Mouse (Mus musculus) CD4-positive, CD25-positive, alpha-beta regulatory T cell, adult 4 months (primary cell): ENCODE results near the gene Slc22a6. TPM values are rescaled to one million over a fixed set of nuclear protein-coding genes. Genes with fewer than 3 reads are reported as not detected.

ENCODE experiments used
- ATAC-seq: one replicate; pipeline ENCODE4 v1.8.0; 2017
- polyA plus RNA-seq, 2 experiments: library from polyadenylated mRNA; unstranded; fragments of 100-300 nt; shearing (Covaris generic); gene quantifications; one replicate each; pipeline ENCODE4 v1.2.1; 2017

The Slc22a6 gene
- polyA plus RNA-seq = not detected

DNA sequence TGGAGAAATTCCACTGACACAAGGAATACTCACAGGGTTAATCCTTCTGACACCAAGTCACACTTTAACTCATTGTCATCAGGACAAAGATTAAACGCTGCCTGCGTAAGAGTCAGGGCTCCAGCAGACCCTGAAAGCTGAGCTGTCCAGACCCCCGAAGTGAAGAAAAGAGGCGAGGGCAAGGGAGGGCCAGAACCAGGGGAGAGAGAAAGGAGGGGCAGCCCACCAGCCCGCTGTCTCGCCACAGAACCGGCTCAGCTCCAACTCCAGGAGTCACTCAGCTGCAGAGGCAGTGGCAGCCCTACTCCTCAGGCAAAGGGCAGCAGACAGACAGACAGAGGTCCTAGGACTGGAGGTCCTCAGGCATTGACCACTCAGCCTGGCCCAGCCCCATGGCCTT is at the start of gene Slc22a6:
Gene Slc22a6 (plus strand): TSS at position 136 of the 400 bp plus-strand sequence.
- no peak for ATAC-seq

DNA sequence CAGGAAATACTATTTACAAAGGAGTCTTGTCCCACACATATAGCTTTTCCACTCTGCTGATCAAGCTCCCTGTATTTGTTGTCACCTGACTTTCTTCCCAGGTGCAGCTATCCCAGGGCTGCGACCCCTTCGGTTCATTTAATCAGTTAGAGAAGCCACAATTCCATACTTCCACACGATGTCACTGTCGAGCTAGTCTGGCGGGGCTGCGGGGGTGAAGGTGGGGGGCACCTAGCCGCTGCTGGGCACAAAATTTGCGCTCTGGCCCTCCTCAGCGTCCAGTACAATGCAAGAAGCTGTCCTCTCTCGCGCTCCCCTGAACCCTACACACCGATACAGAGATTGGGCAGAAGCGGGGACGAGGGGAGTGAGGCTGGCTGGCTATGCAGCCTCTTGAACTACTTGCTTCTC is 48.4 kb upstream of the Slc22a6 start:
- no peak for ATAC-seq

GRCm38 (mm10) chr19:8570341-8571040 is 47.3 kb upstream of the Slc22a6 start:
- no peak for ATAC-seq

- no peak for ATAC-seq
Observed at GRCm38 (mm10) chr19:8571746-8572145, 46.1 kb upstream of the Slc22a6 start.

GRCm38 (mm10) chr19:8572485-8572884 is 45.4 kb upstream of the Slc22a6 start:
- no peak for ATAC-seq

DNA sequence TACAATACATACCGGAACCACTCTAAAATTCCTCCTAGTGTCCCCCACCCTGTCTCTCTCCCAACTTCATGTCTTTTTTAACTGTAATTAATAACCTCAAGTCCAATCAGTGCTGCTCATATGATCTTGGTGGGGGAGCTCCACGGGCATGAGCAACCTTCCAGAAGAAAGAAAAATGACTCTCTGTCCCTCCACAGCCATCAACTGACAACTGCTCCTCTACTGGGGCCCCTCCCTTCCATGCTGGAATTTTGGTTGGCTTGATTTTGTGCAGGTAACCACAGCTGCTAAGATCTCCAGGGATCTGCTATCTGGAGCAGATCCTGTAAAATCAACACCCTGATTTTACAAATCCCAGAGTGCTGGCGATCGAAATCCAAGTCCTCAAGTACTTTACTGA is 40.4 kb upstream of the Slc22a6 start:
- ATAC-seq = no peak

DNA sequence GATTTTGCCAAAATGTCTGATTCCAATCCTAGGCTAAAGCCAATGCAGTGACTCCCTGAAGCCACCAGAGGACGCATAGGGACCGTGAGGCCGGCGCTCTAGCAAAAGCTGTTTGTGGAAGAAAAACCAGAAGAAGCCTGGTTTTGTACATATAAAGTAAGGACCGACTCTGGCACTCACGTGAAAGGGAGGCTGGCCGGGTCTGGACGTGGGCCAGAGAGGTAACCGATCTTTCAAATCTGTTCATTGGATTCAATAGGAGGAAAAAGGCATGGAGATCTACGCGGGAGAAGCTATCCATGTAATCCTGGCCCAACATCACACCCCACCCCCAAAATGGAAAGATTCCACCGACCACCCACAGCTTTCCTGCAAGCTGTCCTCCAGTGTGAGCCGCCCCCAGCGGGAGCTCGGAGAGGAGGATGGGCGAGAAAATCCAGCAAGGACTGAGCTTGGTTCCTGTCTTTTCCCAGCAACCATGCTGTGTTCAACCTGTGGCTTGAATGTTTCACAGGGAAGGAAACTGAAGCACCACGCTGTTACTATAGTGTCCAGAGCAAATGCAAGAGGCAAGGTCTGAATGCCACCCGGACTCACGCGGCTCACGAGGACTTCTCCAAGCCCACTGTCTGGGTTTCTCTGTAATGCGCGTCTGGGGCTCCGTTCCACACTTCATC is 39.4 kb upstream of the Slc22a6 start:
- no peak for ATAC-seq

GRCm38 (mm10) chr19:8578970-8579342 is 38.9 kb upstream of the Slc22a6 start:
- no peak for ATAC-seq

DNA sequence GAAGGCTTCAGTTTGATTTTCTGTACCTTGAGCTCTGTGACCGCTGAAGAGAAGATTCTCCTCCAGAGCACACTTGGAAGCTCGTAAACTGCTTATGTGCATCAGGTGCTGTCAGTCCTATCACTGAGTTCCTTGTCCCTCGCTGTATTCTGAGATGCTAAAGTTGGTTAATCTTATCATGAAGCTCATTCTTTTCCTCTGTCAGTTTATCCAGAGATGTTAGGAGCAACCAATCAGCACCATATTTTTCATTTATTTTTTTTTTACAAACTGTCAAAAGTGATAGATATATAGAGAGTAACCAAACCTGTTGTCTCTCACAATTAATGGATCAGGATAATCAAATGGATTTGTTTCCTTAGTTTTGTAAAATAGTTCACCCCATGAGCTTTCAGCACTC is 32.5 kb upstream of the Slc22a6 start:
- no peak for ATAC-seq

- no peak for ATAC-seq
Observed at GRCm38 (mm10) chr19:8585899-8586298, 31.9 kb upstream of the Slc22a6 start.

- ATAC-seq = no peak
Observed at GRCm38 (mm10) chr19:8586350-8586749, 31.5 kb upstream of the Slc22a6 start.

DNA sequence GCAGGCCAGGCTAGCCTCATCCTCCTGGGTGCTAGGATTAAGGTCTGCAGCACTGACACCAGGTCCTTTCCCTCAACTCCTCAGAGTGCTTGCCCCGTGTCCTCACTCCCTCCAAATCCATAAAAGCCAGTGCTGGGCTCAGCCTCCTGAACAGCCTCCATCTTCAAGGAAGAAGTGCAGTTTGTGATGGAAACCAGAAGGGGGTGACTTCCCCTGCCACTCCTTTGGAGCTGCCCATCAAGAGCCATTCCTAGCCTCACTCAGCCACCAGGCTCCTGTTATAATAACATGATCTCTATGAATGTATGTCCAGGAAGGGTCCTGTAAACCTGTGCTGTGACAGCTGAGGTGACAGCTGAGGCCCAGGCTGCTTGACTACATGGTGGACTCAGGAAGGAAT is 30.5 kb upstream of the Slc22a6 start:
- ATAC-seq = no peak

GRCm38 (mm10) chr19:8590954-8591353 is 26.9 kb upstream of the Slc22a6 start, which contains the start of gene Slc22a8:
Gene Slc22a8, plus strand, starts transcription at chr19:8591254.
- no peak for ATAC-seq

DNA sequence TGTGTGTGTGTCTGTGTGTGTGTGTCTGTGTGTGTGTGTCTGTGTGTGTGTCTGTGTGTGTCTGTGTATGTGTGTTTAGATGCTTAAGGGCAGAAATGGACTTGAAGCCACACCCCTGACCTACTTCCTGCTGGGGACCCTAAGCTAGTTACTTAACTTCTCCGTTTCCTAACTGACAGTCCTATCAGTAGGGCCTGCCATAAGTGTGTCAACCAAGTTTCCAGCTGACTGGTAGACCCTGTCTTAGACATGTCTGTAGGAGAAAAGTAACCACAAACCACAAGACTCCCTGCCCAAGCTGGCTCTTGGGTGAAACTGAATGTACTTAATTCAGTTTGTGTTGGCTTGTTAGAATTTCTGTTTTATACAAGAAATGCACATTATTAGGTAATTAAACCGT is 25.7 kb upstream of the Slc22a6 start:
- ATAC-seq = peak; percentile 65

DNA sequence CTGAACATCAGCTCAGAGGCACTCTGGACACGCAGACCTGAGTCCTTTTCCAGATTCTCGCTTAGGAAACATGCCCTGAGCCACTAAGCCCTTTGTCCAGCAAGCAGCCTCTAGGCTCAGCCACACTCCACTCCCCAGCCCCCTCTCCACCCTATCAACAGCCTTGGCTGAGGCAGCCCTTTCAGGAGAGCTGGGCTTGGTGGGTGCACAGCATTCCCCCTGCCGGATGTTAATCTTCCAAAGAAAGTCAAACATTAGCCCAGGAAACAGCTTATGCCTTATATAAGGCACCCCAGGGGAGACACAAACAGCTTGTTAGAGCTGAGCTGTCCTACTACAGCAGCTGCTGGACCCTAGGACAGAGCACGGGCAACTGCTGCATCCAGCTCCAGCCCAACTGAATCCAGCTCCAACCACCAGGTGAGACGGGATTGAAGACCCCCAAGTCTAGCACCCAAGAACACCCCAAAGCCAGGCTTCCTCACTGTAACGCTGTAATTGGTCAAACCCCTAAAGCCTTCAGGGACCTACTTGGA is 24.9 kb upstream of the Slc22a6 start:
- no peak for ATAC-seq

DNA sequence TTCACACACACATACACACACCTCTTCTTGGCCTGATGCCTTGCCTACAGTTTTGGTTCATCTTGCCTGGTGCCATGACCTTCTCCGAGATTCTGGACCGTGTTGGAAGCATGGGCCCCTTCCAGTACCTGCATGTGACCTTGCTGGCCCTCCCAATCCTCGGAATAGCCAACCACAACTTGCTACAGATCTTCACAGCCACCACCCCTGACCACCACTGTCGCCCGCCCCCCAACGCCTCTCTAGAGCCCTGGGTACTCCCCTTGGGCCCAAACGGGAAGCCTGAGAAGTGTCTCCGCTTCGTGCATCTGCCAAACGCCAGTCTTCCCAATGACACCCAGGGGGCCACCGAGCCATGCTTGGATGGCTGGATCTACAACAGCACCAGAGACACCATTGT is 24.0 kb upstream of the Slc22a6 start:
- ATAC-seq = no peak

GRCm38 (mm10) chr19:8594518-8594917 is 23.3 kb upstream of the Slc22a6 start:
- ATAC-seq = no peak

- no peak for ATAC-seq
Observed at GRCm38 (mm10) chr19:8597269-8597668, 20.6 kb upstream of the Slc22a6 start.

- ATAC-seq = no peak
Observed at GRCm38 (mm10) chr19:8599229-8599628, 18.6 kb upstream of the Slc22a6 start.

DNA sequence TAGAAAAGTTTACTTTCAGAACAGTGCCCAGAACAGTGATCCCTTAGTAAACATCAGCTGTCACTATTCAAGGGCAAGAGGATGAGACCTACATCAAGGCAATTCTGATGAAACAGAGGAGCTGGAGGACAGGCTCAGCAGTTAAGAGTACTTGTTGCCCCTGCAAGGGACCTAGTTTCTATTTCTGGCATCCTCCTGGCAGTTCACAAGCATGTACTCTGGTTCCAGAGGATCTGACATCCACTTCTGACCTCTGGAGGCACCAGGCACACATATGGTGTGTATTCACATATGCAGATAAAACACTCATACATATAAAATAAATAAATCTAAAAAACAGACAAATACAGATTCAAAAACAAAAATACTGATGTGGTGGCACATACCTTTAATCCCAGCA is 15.9 kb upstream of the Slc22a6 start:
- ATAC-seq = no peak

DNA sequence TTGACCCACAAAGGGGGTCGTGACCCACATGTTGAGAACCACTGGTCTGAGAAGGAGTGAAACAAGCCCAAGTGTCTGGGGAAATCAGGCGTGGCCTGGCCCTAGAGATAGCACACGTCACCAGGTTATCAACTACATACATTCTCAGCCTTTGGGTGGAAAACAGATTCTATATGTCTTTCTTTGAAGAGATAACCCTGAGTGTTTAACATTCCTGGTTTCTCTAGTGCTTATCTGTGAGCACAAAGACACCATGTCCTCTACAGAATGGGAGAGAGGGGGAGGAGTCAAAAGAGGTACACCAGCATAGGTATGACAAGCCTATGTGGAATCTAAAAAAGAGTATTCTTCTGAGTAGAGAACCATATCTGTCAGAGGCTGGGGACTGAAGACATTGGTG is 14.9 kb upstream of the Slc22a6 start:
- no peak for ATAC-seq

DNA sequence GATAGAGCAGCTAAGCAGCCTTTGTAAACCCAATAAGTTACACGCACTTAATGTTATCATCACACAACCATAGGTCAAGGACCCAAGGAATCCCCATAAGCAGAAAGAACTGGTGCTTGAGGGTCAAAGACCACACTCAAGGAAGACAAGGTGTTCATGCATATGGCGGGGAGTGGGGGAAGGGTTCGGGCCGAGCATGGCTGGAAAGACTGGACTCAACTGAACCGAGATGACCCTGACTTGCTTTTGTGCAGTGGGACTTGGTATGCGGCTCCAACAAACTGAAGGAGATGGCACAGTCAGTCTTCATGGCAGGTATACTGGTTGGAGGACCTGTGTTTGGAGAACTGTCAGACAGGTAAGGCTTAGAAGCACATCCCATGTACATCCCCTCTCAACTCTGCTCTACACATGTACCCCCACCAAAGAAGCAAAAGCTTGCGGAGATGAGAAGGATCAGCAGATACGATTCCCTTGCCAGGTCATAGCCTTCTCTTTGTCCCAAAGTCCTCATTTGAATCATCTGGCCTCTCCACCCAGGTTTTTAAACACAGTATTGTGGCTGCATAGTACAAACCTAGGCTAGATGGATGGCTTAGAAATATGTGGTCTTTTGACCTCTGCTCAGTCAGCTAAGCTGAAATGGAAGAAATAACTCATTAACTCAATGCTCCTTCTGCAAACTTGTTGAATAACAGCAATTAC is 13.2 kb upstream of the Slc22a6 start:
- ATAC-seq = no peak

DNA sequence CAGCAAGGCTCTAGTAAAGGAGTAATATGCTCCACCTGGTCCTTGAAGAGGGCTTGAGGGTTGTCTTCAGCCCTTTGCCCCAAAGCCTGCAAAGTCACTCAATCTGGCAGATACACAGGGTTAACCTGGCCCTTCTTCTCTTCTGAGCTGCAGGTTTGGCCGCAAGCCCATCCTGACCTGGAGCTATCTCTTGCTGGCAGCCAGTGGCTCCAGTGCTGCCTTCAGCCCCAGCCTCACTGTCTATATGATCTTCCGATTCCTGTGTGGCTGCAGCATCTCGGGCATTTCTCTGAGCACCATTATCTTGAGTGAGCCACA is 12.6 kb upstream of the Slc22a6 start:
- no peak for ATAC-seq
